Mouse (Mus musculus) B cell, adult 62 days (primary cell): ENCODE results near the gene Ciao2a. TPM values are rescaled to one million over a fixed set of nuclear protein-coding genes. Genes with fewer than 3 reads are reported as not detected.

Experiments used
- total RNA-seq: library from RNA; stranded (reverse); gene quantifications from 4 replicates; pipeline ENCODE4 v1.2.4, GENCODE M21; 2023

Ciao2a gene
- total RNA-seq, result 37.9 to 42.6 TPM (median 41.4 TPM) in 4 replicates

DNA sequence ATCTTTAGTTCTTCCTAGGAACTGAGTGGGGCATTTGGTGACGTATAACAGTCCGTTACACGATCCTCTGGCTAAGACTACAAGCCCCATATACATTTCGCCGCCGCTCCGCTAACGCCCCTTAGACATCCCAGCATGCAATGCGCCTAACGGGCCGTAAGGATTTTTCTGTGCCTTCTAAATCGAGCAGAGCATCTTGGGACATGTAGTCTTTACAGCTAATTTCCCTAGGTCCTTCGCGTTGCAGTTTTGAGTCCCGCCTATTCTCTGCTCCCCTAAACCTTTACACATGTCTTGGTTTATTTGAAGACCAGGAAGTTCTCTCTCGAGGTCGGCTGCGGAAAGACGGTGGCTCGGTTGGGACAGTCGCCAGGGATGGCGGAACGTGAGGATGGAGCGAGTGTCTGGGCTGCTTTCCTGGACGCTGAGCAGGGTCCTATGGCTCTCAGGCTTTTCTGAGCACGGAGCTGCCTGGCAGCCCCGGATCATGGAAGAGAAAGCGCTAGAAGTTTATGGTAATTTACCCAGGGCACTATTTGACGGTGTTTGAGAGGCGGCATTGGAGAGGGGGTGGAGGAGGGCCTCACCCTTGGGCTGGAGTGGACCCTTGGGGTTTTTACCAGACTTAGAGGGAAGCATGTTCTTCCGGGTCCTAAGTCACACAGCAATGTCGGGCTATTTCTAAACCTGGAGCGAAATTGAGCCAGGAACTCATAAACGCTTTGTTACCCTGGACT is at the start of gene Ciao2a, which contains the start of gene Snx1:
Gene Ciao2a, plus strand, starts transcription at position 156 of the 737 bp plus-strand sequence.
Gene Snx1, minus strand, starts transcription at position 132 of the 737 bp plus-strand sequence.

DNA sequence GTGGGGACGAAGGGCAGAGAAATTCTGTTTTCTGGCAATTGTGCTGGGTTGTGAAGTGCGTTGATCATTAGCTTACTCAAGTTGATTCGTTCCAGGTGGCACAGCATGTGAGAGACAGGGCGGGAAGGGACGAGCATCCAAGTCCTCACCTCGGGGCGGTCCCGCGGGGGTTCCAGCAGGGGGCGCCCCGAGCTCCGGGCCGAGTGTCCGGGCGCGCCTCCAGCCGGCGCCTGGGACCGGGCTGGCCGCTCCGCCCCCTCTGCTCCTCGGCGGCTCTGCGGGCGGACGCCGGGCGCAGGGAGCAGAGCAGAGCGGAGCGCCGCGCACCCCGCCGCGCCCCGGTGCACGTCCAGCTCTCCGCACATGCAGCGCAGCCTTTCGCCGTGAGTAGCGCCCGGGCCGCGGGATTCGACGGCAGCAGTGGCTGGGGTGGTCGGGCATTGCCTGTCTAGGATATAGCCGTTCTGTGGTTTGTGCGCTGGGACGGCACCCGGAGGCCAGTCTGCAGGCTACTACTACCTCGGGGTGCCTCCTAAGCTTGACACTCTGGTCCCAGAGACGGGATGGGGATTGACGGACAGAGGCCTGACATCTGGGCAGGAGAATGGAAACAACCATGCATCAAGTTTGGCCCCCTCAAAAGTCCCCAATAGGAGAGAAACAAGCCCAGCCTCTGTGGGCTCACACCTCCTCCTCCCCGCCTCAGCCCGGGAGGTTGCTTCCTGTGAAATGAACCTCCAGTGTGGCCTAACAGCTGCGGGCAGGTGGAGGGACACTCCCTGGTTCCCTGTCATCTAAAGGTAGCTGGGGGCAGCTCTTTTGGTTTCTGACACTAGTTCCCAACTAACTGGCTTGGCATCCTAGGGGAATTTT is 31.8 kb downstream of the Ciao2a start, which contains the start of gene Dapk2:
Gene Dapk2, plus strand, starts transcription at position 266 of the 873 bp plus-strand sequence.

Other genes with a start within 250 kb of the Ciao2a start
- gene Pclaf, start 236.4 kb upstream of the Ciao2a start, total RNA-seq, result 3.2 to 7.0 TPM (median 3.7 TPM) in 4 replicates
- 24.1 to 28.8 TPM (median 26.2 TPM) in 4 replicates for gene Trip4, start 217.8 kb upstream of the Ciao2a start, total RNA-seq
- 47.8 to 54.6 TPM (median 51.4 TPM) in 4 replicates for gene Csnk1g1, start 217.7 kb upstream of the Ciao2a start, total RNA-seq
- gene Ppib, start 66.4 kb upstream of the Ciao2a start, total RNA-seq, result 214 to 233 TPM (median 227 TPM) in 4 replicates
- gene Snx22, start 56.9 kb upstream of the Ciao2a start, total RNA-seq, result 0.46 to 1.3 TPM (median 0.94 TPM) in 4 replicates
- gene Snx1, start within 50 bp of the Ciao2a start, total RNA-seq, result 74.5 to 88.9 TPM (median 87.5 TPM) in 4 replicates
- gene Dapk2, start 31.6 kb downstream of the Ciao2a start, total RNA-seq, result 0.43 to 1.7 TPM (median 1.1 TPM) in 4 replicates
- 109 to 115 TPM (median 110 TPM) in 4 replicates for gene Herc1, start 223.8 kb downstream of the Ciao2a start, total RNA-seq